Comparison of ENCODE assay signal across 8 mouse cellular contexts in genomic region chr2:26380131-26380771, GRCm38 (mm10). TPM values are rescaled to one million over a fixed set of nuclear protein-coding genes. Genes with fewer than 3 reads are reported as not detected.
DNase-seq lines count a peak whose midpoint lies in the region; ATAC-seq lines count a peak whose summit lies in the region.

Gene Snapc4 (minus strand): TSS chr2:26380653.

- no peaks in the 10 kb centered on the region for H3K9me3 ChIP-seq in hindbrain, embryonic 14.5 days (ENCODE audit: control insufficient read depth, low read length)

- WGBS in hindbrain, embryonic 14.5 days = under 1% methylated on average over 38 of the region's 38 CpGs
- WGBS in macrophage (ENCODE audit: missing documents) = under 1% methylated on average over 38 of the region's 38 CpGs

- peak; percentile 90 for DNase-seq in T-cell, adult 2 months (ENCODE audit: low spot score)
- peak; percentile 82 to 85 for DNase-seq in cerebellum, postnatal 14 days
- DNase-seq in frontal cortex, postnatal 25 days (ENCODE audit: low spot score in 2 of 2) = peak; percentile 61 to 71
- DNase-seq in hindbrain, embryonic 14.5 days (ENCODE audit: low spot score) = peak; percentile 83
- DNase-seq in left cerebral cortex, adult 18-20 months (ENCODE audit: low spot score in 2 of 2) = peak; percentile 84 to 89
- DNase-seq in right cerebral cortex, adult 2 months (ENCODE audit: low spot score in 2 of 2) = peak; percentile 87 to 90
- peak; percentile 76 to 83 for DNase-seq in urinary bladder, postnatal 36 days (ENCODE audit: low spot score in 2 of 2)

- H3K27ac ChIP-seq in hindbrain, embryonic 14.5 days = peak within 1 kb of the TSS; percentile 33; the same call in 1 of the 2 replicates
- H3K27ac ChIP-seq in macrophage = no peak within 1 kb of the TSS

- peak within 1 kb of the TSS; percentile 94 for H3K4me2 ChIP-seq in hindbrain, embryonic 14.5 days (replicated peaks)

- ATAC-seq in hindbrain, embryonic 14.5 days (ENCODE audit: low FRiP score) = peak; percentile 96

- H3K27me3 ChIP-seq in hindbrain, embryonic 14.5 days (ENCODE audit: control insufficient read depth, insufficient read depth, low read length) = no peaks in the 10 kb centered on the region

- peaks cover 63% of the 10 kb centered on the region for H3K36me3 ChIP-seq in hindbrain, embryonic 14.5 days (replicated peaks; ENCODE audit: control insufficient read depth, insufficient read depth)
- H3K36me3 ChIP-seq in macrophage (ENCODE audit: inconsistent target) = peaks cover 48% of the 10 kb centered on the region

- peaks cover 7% of the 10 kb centered on the region for H3K4me1 ChIP-seq in hindbrain, embryonic 14.5 days (replicated peaks; ENCODE audit: control insufficient read depth, insufficient read depth, low read length)

- H3K4me3 ChIP-seq in hindbrain, embryonic 14.5 days (replicated peaks; ENCODE audit: low read length) = peak within 1 kb of the TSS; percentile 84
- H3K4me3 ChIP-seq in macrophage (ENCODE audit: inconsistent target) = peak within 1 kb of the TSS; percentile 70

- H3K79me2 ChIP-seq in macrophage (ENCODE audit: inconsistent target) = peaks cover 17% of the 10 kb centered on the region; the same call in 1 of the 2 replicates

- peak within 1 kb of the TSS; percentile 81 for H3K9ac ChIP-seq in hindbrain, embryonic 14.5 days

RNA-seq across cellular contexts. Expression of gene Snapc4, which starts in this region (rescaled TPM):
- polyA plus RNA-seq in hindbrain, embryonic 14.5 days (2014; fragmentation: Nextera tagmentation; extraction: Ambion mirVana) = 25.4 and 29.3 TPM in 2 replicates
- total RNA-seq in left cerebral cortex, adult 18-20 months (2021) = 10 to 100 TPM; 51.8 to 69.8 TPM
- 100 to 1,000 TPM in 16 of 26 experiments, 10 to 100 TPM in 10; 34.5 to 187 (median 107) TPM for total RNA-seq in macrophage (2018; cell fraction: chromatin; rRNA removed)
- 10 to 100 TPM in 3 of 26 experiments, 1 to 10 TPM in 23; 2.1 to 11.3 (median 6.4) TPM for total RNA-seq in macrophage (2018; cell fraction: cytosol; rRNA removed)
- 100 to 1,000 TPM in 1 of 26 experiments, 10 to 100 TPM in 25; 13.2 to 113 (median 40.6) TPM for total RNA-seq in macrophage (2018; cell fraction: nucleus; rRNA removed)
- 6.3 to 12.1 TPM (median 9.3 TPM) in 3 replicates for polyA plus RNA-seq in macrophage (2018)
